Mouse (Mus musculus) liver, embryonic 16.5 days (tissue): Measurements from ENCODE around the gene Clcn6. TPM values are rescaled to one million over a fixed set of nuclear protein-coding genes. Genes with fewer than 3 reads are reported as not detected.

ENCODE experiments used
- ATAC-seq: fragments of 200-750 bp; cut with Nextera tagmentation; 2 replicates; pipeline ENCODE4 v1.8.0; 2017; ENCODE audit warnings: low read depth, mild to moderate bottlenecking, moderate number of reproducible peaks, moderate library complexity
- H3K27ac ChIP-seq: fragments of 300-500 bp; sonication (generic); 2 replicates; pipeline ENCODE4 v1.5.1; 2014; ENCODE audit warnings: mild to moderate bottlenecking, low read length
- H3K27me3 ChIP-seq: fragments of 300-500 bp; sonication (generic); 2 replicates; pipeline ENCODE4 v1.6.1; 2014; ENCODE audit warnings: low read depth, low read length, mixed read lengths; ENCODE audit not compliant: control insufficient read depth, insufficient read depth
- H3K36me3 ChIP-seq: fragments of 300-500 bp; sonication (generic); 2 replicates; pipeline ENCODE4 v1.6.1; 2014; ENCODE audit warnings: mild to moderate bottlenecking; ENCODE audit not compliant: control insufficient read depth, insufficient read depth
- H3K4me1 ChIP-seq: fragments of 300-500 bp; sonication (generic); 2 replicates; pipeline ENCODE4 v1.6.1; 2014; ENCODE audit warnings: low read depth, low read length, mixed read lengths; ENCODE audit not compliant: control insufficient read depth
- H3K4me2 ChIP-seq: fragments of 300-500 bp; sonication (generic); 2 replicates; pipeline ENCODE4 v1.6.1; 2014; ENCODE audit warnings: low read depth, low read length, mixed read lengths
- H3K4me3 ChIP-seq: fragments of 300-500 bp; sonication (generic); 2 replicates; pipeline ENCODE4 v1.5.1; 2014; ENCODE audit warnings: low read depth, mild to moderate bottlenecking, low read length
- H3K9ac ChIP-seq: fragments of 300-500 bp; sonication (generic); 2 replicates; pipeline ENCODE4 v1.6.1; 2014; ENCODE audit warnings: low read depth, low read length
- H3K9me3 ChIP-seq: fragments of 300-500 bp; sonication (generic); replicated peaks from 2 replicates; pipeline ENCODE4 v1.6.1; 2016; ENCODE audit warnings: low read length; ENCODE audit not compliant: control insufficient read depth
- WGBS: fragments of 180-500 bp; shearing (Covaris S2); extraction: QIAGEN DNeasy Blood & Tissue Kit; methylation state at CpG from one replicate; pipeline ENCODE4 v1.1.7; 2014; ENCODE audit not compliant: insufficient replicate concordance; 5-methylcytosine and 5-hydroxymethylcytosine counted together
- polyA plus RNA-seq: library from polyadenylated mRNA; unstranded; fragments of >200 nt; fragmentation: Nextera tagmentation; extraction: Ambion mirVana; gene quantifications from 2 replicates; pipeline ENCODE4 v1.2.1, GENCODE M21; 2015

The Clcn6 gene
- polyA plus RNA-seq, 1 experiment from 2014 or later, result 1.8 TPM

DNA sequence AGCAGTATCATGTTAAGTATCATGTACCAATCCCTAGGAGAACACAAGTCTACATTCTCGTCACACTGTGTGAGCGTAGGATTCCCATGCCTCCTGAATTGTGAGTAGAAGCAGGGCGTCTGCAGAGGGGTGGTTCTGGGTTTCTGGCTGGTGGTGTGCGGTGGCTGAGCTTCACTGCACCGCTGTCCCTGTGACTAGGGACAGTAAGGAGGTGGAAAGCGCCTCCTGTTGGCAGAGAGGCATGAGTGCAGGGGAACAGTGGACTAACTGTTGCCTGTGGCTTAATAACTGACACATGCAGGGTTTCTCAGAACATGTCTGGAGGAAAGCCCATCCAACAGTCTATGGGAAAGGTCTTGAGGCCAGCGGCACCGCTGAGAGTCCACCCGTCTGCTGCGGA is 23.2 kb downstream of the Clcn6 start:
- 79% methylated on average over 10 of the region's 10 CpGs for WGBS
- H3K36me3 ChIP-seq, result peaks cover 14% of the 10 kb centered on the region

DNA sequence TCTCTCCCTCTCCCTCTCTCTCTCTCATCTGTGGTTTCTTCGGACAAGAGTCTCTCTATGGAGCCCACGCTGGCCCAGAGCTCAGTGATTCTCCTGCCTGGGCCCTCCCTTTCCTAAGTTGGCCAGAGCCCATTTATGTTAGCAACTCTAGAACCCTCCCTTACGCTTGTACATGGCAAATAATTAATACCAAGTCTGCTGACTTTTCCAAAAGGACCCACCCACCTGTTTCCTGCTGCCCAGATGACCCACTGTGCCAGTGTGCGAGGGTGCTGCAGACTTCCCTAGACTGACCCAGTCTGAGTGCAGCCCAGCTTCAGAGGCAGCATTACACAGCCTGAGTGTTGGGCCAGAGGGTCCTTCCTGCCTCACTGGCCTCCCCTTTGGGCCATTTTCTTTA is 26.4 kb downstream of the Clcn6 start:
- Histone ChIP-seq H3K4me2 (no peak overlapping the region), H3K27me3 (no peaks in the 10 kb centered on the region), H3K9me3 (no peaks in the 10 kb centered on the region), H3K36me3 (peaks cover 14% of the 10 kb centered on the region), H3K4me1 (no peaks in the 10 kb centered on the region), H3K27ac (no peak overlapping the region), H3K9ac (no peak overlapping the region), H3K4me3 (no peak overlapping the region)
- ATAC-seq, result no peak
- WGBS, result 71% methylated on average over 4 of the region's 4 CpGs

More for the DNA sequence above, 23.2 kb downstream of the Clcn6 start:
- ATAC-seq, result no peak
- Histone ChIP-seq H3K4me2 (no peak overlapping the region), H3K4me3 (no peak overlapping the region), H3K27me3 (no peaks in the 10 kb centered on the region), H3K4me1 (no peaks in the 10 kb centered on the region), H3K9me3 (no peaks in the 10 kb centered on the region), H3K27ac (no peak overlapping the region), H3K9ac (no peak overlapping the region)

DNA sequence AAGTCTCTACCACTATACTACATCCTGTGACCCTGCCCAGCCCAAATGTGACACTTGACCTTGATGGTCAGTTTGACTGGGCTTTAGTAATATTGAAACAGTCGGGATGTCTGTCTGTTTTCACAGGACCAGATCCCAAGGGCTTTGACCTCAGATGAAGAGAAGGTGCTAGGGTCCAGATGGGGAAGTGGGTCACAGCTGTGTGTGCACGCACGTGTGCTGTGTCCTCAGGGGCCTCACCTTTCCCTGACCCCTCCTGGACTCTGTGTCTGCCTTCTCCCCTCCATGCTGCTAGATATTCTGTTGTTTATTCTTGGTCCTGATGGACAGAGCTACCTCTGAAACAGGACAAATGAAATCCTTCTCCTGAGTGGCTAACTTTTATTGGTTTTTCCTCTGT is 27.3 kb downstream of the Clcn6 start:
- ATAC-seq, result no peak
- H3K27ac ChIP-seq, result no peak overlapping the region
- no peak overlapping the region for H3K4me3 ChIP-seq
- WGBS, result 49% methylated on average over 3 of the region's 3 CpGs
- no peaks in the 10 kb centered on the region for H3K9me3 ChIP-seq
- H3K4me2 ChIP-seq, result no peak overlapping the region
- H3K4me1 ChIP-seq, result no peaks in the 10 kb centered on the region
- no peaks in the 10 kb centered on the region for H3K27me3 ChIP-seq
- peaks cover 14% of the 10 kb centered on the region for H3K36me3 ChIP-seq
- no peak overlapping the region for H3K9ac ChIP-seq

DNA sequence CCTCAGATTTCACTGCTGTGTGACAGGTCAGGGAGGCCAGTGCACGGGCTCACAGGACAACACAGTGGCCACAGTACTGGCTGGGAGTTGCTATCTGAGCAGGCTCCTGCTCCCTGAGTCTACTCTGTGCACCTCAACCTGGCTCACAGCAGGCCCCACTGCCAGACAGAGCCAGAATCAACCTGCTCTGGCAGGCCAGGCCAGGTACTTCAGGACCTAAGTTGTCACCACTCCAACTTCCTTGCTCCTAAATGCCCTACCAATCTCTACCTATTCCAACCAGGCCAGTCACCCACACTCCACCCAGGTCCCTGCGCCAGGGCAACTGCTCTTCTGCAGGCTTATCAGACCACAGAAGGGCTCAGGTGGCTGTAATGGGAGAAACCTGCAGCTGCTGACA is 29.0 kb downstream of the Clcn6 start:
- Histone ChIP-seq H3K4me1 (no peaks in the 10 kb centered on the region), H3K27ac (no peak overlapping the region), H3K27me3 (no peaks in the 10 kb centered on the region), H3K9ac (no peak overlapping the region), H3K4me2 (no peak overlapping the region), H3K36me3 (peaks cover 14% of the 10 kb centered on the region), H3K4me3 (no peak overlapping the region), H3K9me3 (no peaks in the 10 kb centered on the region)
- WGBS, result 62% methylated on average over 2 of the region's 2 CpGs
- ATAC-seq, result no peak

DNA sequence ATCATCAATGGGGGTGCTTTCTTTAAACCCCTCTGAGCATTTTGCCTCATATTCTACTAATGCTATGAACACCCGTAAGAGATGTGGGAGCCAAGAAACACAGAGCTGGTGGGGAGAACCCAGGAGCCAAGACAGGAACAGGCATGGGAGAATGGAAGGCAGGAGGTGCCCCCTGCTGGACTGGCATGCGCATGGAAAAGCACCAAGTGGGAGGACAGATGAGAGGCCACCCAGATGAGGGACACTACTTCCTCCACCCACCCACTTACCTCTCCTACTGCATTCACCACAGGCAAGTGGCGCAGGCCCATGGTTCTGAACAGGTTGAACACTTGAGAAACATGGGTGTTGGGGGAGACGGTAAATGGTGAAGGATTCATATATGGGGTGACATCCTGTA is 30.2 kb downstream of the Clcn6 start:
- 74% methylated on average over 4 of the region's 4 CpGs for WGBS
- Histone ChIP-seq H3K9ac (no peak overlapping the region), H3K36me3 (peaks cover 4% of the 10 kb centered on the region; the same call in 1 of the 2 replicates), H3K27ac (no peak overlapping the region), H3K9me3 (no peaks in the 10 kb centered on the region), H3K4me3 (no peak overlapping the region), H3K4me1 (no peaks in the 10 kb centered on the region), H3K27me3 (no peaks in the 10 kb centered on the region), H3K4me2 (no peak overlapping the region)
- ATAC-seq, result no peak

DNA sequence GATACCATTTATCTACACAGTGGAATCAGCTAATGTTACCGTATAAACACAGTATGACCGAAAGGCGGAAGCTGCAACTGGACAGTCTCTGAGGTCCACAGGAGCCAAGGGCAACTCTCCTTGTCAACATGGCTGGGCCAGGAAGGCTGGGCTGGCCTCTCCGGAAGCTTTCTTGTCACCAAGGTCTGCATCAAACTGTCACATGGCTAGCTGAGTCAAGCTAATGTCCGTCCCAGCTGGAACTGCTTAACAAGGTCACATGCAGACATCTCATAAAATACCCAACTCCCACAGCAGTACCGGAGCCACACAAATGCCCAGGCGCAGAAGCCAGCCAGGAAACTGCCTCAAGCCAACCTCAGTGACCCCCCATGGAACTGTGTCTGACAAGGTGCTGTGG is 34.3 kb downstream of the Clcn6 start:
- no peaks in the 10 kb centered on the region for H3K27me3 ChIP-seq
- H3K9me3 ChIP-seq, result no peaks in the 10 kb centered on the region
- H3K4me2 ChIP-seq, result no peak overlapping the region
- H3K27ac ChIP-seq, result no peak overlapping the region
- no peak overlapping the region for H3K4me3 ChIP-seq
- H3K36me3 ChIP-seq, result no peaks in the 10 kb centered on the region; the same call in 1 of the 2 replicates
- WGBS, result 80% methylated on average over 7 of the region's 7 CpGs
- no peak for ATAC-seq
- H3K9ac ChIP-seq, result no peak overlapping the region
- no peaks in the 10 kb centered on the region for H3K4me1 ChIP-seq

DNA sequence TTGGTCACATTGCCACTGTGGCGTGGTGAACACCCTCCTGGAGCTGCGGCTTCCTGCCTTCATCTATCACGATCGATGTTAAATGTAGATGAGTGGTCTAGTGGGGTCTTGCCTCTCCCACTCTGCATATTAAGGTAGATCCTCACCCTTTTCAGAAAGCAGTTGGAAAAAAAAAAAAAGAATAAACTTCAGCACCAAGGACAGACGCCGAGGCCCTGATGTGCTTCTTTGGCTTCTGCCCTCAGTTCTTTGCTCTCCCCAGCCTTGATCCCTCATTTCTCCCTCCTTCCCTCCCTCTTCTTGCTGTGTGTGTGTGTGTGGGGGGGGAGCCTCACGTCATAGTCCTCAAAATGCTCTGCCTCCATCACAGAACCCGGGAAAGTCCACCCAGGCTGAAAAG is 36.8 kb downstream of the Clcn6 start:
- 37% methylated on average over 8 of the region's 8 CpGs for WGBS
- H3K9me3 ChIP-seq, result no peaks in the 10 kb centered on the region
- no peaks in the 10 kb centered on the region for H3K4me1 ChIP-seq
- no peak overlapping the region for H3K4me2 ChIP-seq
- H3K27me3 ChIP-seq, result no peaks in the 10 kb centered on the region
- ATAC-seq, result no peak
- H3K4me3 ChIP-seq, result no peak overlapping the region
- no peak overlapping the region for H3K9ac ChIP-seq
- no peaks in the 10 kb centered on the region; the same call in 1 of the 2 replicates for H3K36me3 ChIP-seq
- no peak overlapping the region for H3K27ac ChIP-seq

DNA sequence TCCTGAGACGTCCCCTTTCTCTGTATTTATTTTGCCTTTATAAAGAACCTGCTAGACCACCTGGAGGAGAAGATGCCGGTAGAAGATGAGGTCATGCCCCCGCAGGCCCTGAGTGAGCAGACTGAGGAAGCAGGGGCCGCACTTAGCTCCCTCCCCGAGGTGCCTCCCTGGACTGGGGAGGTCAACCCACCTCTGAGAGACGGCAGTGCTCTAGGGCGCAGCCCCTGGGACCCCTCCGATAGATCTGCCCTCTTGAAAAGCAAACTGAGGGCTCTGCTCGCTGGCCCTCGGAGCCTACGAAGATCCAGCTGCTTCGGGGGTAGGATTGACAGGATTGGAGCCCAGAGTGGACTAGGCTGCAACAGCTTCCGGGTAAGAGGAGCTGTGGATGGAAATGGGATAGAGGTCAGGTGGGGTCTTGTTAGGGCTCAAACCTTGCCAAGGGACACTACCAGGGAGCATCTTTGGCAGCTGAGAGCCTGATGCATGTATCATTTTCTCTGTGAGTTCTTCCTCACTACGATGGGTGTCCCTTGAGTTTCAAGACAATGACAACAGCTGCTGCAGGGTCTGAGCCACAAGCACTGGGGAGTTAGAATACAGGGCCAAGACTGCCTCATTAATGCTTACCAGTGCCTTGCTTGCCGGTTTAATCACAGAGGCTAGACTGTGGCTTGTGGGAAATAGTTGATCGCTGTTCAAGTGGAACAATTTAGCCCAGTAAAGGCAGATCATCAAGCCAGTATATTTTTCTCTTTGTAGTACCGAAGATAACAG is 37.4 kb downstream of the Clcn6 start:
- Histone ChIP-seq H3K9me3 (no peaks in the 10 kb centered on the region), H3K4me3 (no peak overlapping the region), H3K9ac (no peak overlapping the region), H3K27ac (no peak overlapping the region), H3K4me2 (no peak overlapping the region), H3K4me1 (no peaks in the 10 kb centered on the region), H3K27me3 (no peaks in the 10 kb centered on the region), H3K36me3 (no peaks in the 10 kb centered on the region; the same call in 1 of the 2 replicates)
- 0 out of 2 replicates have a peak, but pooled peaks have one; percentile 16 for ATAC-seq
- 71% methylated on average over 17 of the region's 17 CpGs for WGBS

DNA sequence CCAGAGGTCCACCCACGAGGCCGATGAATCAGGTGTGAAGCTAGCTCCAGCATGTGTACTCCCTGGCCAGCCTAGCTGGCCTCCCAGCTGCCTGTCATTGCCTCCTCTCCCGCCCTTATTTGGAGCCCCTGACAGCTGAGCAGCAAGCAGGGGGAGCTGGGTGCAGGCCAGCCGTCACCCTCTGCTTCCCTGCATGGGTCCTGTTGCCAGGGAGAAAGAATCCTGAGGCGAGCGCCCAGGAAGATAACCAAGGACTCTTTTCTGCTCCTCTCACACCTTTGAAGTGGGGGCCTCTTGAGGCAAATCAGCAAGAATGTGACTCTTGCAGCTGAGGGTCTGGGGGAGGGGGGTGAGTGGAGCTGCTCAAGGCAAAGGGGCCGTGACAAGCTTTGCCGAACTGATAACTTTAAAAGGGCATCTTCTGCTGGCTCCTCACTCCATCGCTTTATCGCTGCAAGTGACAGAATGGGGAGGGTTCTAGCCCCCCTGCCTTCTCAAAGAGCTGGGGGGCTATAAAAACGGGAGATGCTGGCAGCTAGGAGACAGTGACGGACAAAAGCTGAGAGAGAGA is 38.3 kb downstream of the Clcn6 start, which contains the start of gene Nppa:
Nppa (plus strand) TSS at position 521 of the 571 bp plus-strand sequence.
- ATAC-seq, result no peak
- Histone ChIP-seq H3K36me3 (no peaks in the 10 kb centered on the region), H3K9ac (no peak within 1 kb of the TSS), H3K4me2 (no peak within 1 kb of the TSS), H3K4me1 (no peaks in the 10 kb centered on the region), H3K4me3 (no peak within 1 kb of the TSS), H3K27me3 (no peaks in the 10 kb centered on the region), H3K9me3 (no peaks in the 10 kb centered on the region), H3K27ac (no peak within 1 kb of the TSS)
- 34% methylated on average over 12 of the region's 12 CpGs for WGBS
